Mouse (Mus musculus): Measurements from ENCODE around the gene Amotl1. TPM values are rescaled to one million over a fixed set of nuclear protein-coding genes. Genes with fewer than 3 reads are reported as not detected.

Amotl1 gene
- polyA plus RNA-seq, 1 experiment from 2014 or later = 35.3 TPM

DNA sequence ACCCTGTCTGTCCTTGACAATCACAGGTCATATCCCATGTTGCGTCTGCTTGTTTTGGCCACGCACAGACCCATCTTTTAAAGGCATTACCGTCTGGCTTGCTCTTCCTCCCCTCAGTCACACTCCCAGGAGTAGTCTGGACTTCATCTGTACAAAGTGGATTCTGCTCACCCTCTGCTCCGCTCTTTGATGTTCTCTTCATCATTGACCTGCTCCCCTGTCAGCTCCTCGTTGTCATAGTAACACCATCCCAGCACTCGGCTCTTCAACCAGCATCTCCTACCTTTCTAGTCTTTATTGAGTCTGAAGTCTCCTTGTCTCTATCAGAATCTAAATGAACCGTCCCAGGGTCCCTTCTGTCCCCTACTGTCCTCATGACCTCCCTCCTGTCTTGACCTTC, 9.3 kb downstream of the Amotl1 start:
- Histone ChIP-seq H3K27me3 (0 out of 2 replicates have a peak, but pooled peaks cover 11% of the 10 kb centered on the region), H3K4me2 (replicated peaks) (no peak overlapping the region), H3K36me3 (no peaks in the 10 kb centered on the region), H3K27ac (no peak overlapping the region), H3K9ac (no peak overlapping the region), H3K4me1 (peaks cover 31% of the 10 kb centered on the region), H3K9me3 (no peaks in the 10 kb centered on the region), H3K4me3 (no peak overlapping the region)
- no peak for ATAC-seq (ENCODE audit: low FRiP score, low read depth)
- WGBS = 61% methylated on average over 7 of the region's 7 CpGs

DNA sequence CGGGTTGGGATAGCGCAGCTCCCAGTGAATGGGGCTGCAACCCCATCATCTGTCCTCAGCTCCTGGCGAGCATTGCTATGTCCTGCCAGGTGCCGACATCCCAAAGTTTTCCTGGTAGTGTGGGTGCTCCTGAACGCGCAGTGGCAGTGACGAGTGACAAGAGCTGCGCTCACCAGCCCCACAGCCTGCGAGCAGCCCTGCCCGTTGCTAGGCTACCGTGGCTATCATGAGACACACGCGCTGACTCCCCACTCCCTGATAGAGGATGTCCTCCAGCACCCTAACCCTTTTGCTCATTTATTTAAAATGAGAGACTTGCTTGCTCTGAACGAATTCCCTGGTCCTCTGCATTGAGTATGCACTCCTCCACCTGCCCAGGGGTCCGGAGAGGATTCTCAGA, 10.7 kb downstream of the Amotl1 start:
- peaks cover 24% of the 10 kb centered on the region for H3K4me1 ChIP-seq
- no peak overlapping the region for H3K9ac ChIP-seq
- 0 out of 2 replicates have a peak, but pooled peaks cover 11% of the 10 kb centered on the region for H3K27me3 ChIP-seq
- no peak overlapping the region for H3K4me2 ChIP-seq (replicated peaks)
- no peak overlapping the region for H3K27ac ChIP-seq
- H3K9me3 ChIP-seq = no peaks in the 10 kb centered on the region
- no peaks in the 10 kb centered on the region for H3K36me3 ChIP-seq
- no peak for ATAC-seq (ENCODE audit: low FRiP score, low read depth)
- H3K4me3 ChIP-seq = no peak overlapping the region
- WGBS = 24% methylated on average over 15 of the region's 15 CpGs

DNA sequence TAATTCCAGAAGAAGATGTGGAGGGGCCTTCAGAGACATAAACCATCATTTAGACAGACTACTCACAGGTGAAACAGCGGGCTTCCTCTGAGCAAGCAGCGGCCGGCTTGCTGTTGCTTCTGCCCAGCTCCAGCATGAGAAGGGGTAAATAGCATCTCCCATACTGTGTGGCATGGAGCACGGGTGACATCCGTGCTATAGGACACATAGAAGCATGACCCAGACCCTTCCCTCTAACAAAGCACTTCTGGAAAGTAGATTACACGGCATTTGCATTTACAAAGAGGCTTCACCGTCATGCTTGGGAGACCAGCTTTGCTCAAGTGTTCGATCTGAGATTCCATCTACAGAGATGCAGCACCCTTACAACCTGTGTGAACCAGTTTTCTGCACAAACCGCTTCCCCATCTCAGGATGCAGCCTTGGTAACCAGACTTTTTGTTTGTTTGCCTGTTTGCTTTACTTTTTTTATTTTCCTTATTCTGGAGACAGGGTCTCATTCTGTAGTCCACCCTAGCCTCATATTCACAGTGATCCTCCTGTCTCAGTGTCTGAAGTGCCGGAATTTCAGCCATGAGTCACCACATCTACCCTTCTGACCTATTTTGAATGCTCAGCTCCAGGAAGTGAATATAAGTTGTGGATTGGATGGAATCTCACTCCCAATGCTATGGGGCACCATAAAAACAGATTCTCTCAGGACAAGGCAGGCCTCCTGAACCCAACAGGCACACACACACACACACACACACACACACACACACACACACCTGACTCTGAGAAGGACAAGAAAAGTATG, 12.3 kb downstream of the Amotl1 start:
- no peak overlapping the region for H3K9ac ChIP-seq
- WGBS = 66% methylated on average over 10 of the region's 10 CpGs
- H3K36me3 ChIP-seq = no peaks in the 10 kb centered on the region
- H3K9me3 ChIP-seq = no peaks in the 10 kb centered on the region
- H3K4me3 ChIP-seq = no peak overlapping the region
- H3K27me3 ChIP-seq = 0 out of 2 replicates have a peak, but pooled peaks cover 11% of the 10 kb centered on the region
- H3K4me2 ChIP-seq (replicated peaks) = no peak overlapping the region
- peaks cover 24% of the 10 kb centered on the region for H3K4me1 ChIP-seq
- no peak overlapping the region for H3K27ac ChIP-seq
- ATAC-seq (ENCODE audit: low FRiP score, low read depth) = no peak

DNA sequence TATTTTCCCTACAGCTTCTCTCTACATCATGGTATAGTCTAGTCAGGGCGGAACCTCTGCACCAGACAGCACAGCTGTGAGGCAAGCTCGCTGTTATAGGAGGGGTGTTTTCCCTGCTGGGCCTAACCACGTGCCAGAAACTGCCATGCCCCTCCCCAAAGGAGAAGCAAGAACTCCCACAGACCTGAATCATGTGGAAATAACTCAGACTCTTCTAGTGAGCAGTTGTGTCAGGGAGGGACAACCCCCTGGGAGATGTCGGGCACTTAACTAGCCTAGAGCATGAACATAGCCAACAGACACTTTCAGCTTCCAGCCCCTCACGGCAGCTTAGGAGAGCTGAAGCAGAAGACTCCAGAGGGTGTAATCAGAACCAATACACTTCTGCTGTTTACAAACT, 13.1 kb downstream of the Amotl1 start:
- Histone ChIP-seq H3K27ac (no peak overlapping the region), H3K4me3 (no peak overlapping the region), H3K9me3 (no peaks in the 10 kb centered on the region), H3K27me3 (0 out of 2 replicates have a peak, but pooled peaks cover 11% of the 10 kb centered on the region), H3K36me3 (no peaks in the 10 kb centered on the region), H3K4me1 (peaks cover 24% of the 10 kb centered on the region), H3K4me2 (replicated peaks) (no peak overlapping the region), H3K9ac (0 out of 2 replicates have a peak overlapping the region, but pooled peaks have one; percentile 25)
- 18% methylated on average over 5 of the region's 5 CpGs for WGBS
- ATAC-seq (ENCODE audit: low FRiP score, low read depth) = peak; percentile 74; the same call in 1 of the 2 replicates

DNA sequence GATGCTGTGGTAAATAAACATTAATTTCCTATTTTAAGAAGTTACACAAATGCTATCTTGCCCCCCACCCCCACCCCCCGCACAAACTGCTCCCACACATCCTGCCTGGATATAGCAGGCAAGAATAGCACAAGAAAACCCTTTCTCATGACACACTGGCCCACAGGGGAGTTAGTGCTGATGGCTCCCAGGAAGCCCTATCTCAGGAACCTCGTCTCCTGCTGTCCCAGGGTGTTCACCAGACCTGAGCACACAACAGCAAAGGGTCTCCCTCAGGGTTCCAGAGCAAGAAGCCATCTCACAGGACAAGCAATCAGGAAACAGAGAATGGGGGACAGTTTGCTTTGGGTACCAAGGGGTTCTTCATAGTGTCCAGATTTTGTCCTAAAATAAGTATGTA, 17.3 kb downstream of the Amotl1 start:
- Histone ChIP-seq H3K9me3 (no peaks in the 10 kb centered on the region), H3K4me2 (replicated peaks) (no peak overlapping the region), H3K27ac (no peak overlapping the region), H3K36me3 (no peaks in the 10 kb centered on the region), H3K27me3 (no peaks in the 10 kb centered on the region), H3K4me1 (peaks cover 41% of the 10 kb centered on the region), H3K9ac (no peak overlapping the region), H3K4me3 (no peak overlapping the region)
- WGBS = 74% methylated on average over 2 of the region's 2 CpGs
- ATAC-seq (ENCODE audit: low FRiP score, low read depth) = no peak

DNA sequence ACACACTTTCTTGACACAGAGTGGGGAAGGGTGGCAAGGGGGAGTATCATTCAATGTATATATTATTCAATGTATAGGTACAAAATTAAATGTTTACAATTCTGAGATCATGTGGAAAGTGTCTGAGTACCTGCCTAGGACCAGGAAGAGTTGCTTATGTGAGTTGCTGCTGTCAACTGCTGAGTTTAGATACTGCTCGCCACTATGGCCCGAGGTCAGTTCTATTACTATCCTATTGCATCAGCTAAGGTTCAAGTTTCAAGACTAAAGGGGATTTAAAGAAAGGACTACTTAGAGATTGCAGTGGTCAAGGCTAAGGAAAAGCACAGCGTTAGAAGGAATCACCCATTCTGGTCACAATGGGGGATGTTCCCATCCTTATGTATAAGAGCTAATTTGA, 18.9 kb downstream of the Amotl1 start:
- Histone ChIP-seq H3K36me3 (no peaks in the 10 kb centered on the region), H3K4me1 (peaks cover 30% of the 10 kb centered on the region), H3K9me3 (no peaks in the 10 kb centered on the region), H3K9ac (no peak overlapping the region), H3K27ac (no peak overlapping the region), H3K4me2 (replicated peaks) (no peak overlapping the region), H3K27me3 (no peaks in the 10 kb centered on the region), H3K4me3 (no peak overlapping the region)
- no peak for ATAC-seq (ENCODE audit: low FRiP score, low read depth)
- 89% methylated on average over 3 of the region's 3 CpGs for WGBS

DNA sequence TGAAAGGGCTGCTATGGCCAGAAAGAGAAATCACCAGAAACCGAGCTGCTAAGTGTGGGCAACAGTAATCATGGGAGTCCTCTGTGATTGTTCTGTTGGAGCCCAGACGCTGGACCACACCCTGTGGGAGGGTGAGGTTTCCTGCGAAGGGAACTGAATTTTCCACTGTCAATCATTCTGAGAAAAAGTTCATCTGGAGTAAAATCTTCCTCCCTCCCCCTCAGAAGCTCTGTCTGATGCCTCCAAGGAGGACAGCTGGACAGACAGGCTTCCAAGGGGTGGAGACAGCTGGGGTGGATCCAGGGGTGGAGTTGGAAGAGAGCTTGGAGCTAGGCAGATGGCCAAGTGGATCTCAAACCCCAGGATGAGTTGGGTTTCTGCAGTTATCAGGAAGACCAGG, 19.8 kb downstream of the Amotl1 start:
- no peaks in the 10 kb centered on the region for H3K36me3 ChIP-seq
- no peaks in the 10 kb centered on the region for H3K9me3 ChIP-seq
- no peak overlapping the region for H3K4me2 ChIP-seq (replicated peaks)
- 30% methylated on average over 3 of the region's 3 CpGs for WGBS
- H3K4me1 ChIP-seq = peaks cover 30% of the 10 kb centered on the region
- no peaks in the 10 kb centered on the region for H3K27me3 ChIP-seq
- ATAC-seq (ENCODE audit: low FRiP score, low read depth) = no peak
- no peak overlapping the region for H3K27ac ChIP-seq
- H3K9ac ChIP-seq = no peak overlapping the region
- no peak overlapping the region for H3K4me3 ChIP-seq

DNA sequence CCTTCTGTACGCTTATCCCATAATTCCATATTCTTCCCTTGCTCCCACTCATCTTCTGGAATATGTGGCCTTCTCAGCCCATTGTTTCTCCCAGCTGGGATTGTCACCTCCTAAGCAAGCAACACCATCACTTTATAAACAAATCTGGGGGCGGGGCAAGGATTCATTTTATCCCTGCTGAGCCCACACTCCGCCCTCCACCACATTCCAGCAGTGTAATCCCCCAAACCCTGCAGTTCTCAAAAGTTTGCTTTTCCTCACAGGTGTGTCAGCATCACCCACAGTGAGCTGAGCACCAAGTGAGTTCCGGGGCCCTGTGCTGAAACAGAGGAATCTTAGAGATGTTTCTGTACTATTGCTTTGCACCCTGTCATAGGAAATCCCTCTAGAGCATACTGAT, 20.9 kb downstream of the Amotl1 start:
- no peak for ATAC-seq (ENCODE audit: low FRiP score, low read depth)
- no peak overlapping the region for H3K27ac ChIP-seq

DNA sequence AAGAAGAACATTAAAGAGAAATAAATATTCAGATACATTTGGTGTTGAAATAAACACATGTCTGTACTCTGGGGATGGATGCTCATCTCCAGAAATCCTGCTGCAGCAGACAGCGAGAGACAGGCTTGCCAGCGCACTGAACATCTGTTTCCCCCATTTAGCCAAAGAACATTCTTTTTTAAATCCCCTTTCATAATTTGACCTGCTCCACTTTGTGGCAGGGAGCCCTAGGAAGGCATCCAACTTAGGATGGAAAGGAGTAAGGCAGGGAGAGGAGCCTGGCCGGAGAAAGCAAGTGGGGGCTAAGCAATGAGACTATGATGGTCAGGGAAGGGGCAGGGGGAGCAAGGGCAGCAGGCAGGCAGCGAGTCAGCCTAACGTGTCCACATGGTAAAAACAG, 21.6 kb downstream of the Amotl1 start:
- 40% methylated on average over 5 of the region's 5 CpGs for WGBS
- H3K9ac ChIP-seq = 0 out of 2 replicates have a peak overlapping the region, but pooled peaks have one; percentile 19
- H3K4me2 ChIP-seq (replicated peaks) = 0 out of 2 replicates have a peak overlapping the region, but pooled peaks have one; percentile 19
- peak; percentile 57 for ATAC-seq (ENCODE audit: low FRiP score, low read depth)
- H3K27ac ChIP-seq = no peak overlapping the region; the same call in 1 of the 2 replicates
- no peaks in the 10 kb centered on the region for H3K27me3 ChIP-seq
- no peaks in the 10 kb centered on the region for H3K9me3 ChIP-seq
- H3K4me3 ChIP-seq = no peak overlapping the region
- peaks cover 30% of the 10 kb centered on the region for H3K4me1 ChIP-seq
- no peaks in the 10 kb centered on the region for H3K36me3 ChIP-seq

More for the DNA sequence above, 20.9 kb downstream of the Amotl1 start:
- H3K36me3 ChIP-seq = no peaks in the 10 kb centered on the region
- no peaks in the 10 kb centered on the region for H3K9me3 ChIP-seq
- no peak overlapping the region for H3K4me3 ChIP-seq
- H3K27me3 ChIP-seq = no peaks in the 10 kb centered on the region
- H3K4me1 ChIP-seq = peaks cover 30% of the 10 kb centered on the region
- no peak overlapping the region for H3K9ac ChIP-seq
- whole genome bisulfite sequencing = 58% methylated on average over 4 of the region's 4 CpGs
- H3K4me2 ChIP-seq (replicated peaks) = no peak overlapping the region

DNA sequence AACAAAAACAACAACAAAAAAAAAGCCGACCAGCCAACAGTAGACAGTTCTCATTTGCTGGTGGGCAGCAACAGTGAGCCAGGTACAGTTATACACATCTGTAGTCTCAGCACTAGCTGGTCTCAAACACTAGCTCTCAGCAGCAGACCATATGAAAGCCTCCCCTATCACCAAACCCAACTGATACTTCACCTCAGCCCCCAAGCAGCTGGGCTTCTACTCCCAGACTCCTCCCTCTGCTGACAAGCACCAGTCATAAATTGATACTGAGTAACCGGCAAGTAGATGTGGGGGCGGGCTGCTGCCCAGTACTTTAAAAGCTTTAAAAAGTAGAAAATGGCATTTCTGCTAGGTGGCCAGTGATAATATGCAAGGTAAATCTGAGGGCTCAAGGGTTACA, 22.0 kb downstream of the Amotl1 start:
- Histone ChIP-seq H3K9ac (no peak overlapping the region), H3K4me1 (peaks cover 30% of the 10 kb centered on the region), H3K27me3 (no peaks in the 10 kb centered on the region), H3K36me3 (no peaks in the 10 kb centered on the region), H3K4me3 (no peak overlapping the region), H3K4me2 (replicated peaks) (0 out of 2 replicates have a peak overlapping the region, but pooled peaks have one; percentile 19), H3K27ac (no peak overlapping the region), H3K9me3 (no peaks in the 10 kb centered on the region)
- 0 out of 2 replicates have a peak, but pooled peaks have one; percentile 42 for ATAC-seq (ENCODE audit: low FRiP score, low read depth)
- WGBS = 38% methylated on average over 3 of the region's 3 CpGs

DNA sequence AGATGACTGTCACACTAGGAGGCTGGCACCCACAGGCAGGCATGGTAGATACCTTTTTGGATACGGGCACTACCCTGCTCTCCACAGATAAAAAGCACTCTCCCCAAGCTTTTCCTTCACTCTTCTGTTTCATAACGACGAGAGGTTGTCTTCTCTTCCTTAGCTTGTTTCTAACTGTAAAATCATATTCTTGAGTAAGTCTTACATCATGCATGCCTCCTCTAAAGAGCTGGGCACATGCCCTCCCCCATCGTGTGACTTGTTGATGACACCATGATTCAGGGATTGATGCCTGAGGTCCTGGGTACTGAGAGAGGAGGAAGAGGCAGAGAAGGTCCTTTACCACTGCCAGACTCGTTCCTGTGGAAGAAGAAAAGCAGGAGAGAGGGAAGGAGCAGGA, 24.7 kb downstream of the Amotl1 start:
- H3K9me3 ChIP-seq = no peaks in the 10 kb centered on the region
- no peak overlapping the region for H3K9ac ChIP-seq
- H3K4me3 ChIP-seq = no peak overlapping the region
- no peaks in the 10 kb centered on the region for H3K27me3 ChIP-seq
- 84% methylated on average over 5 of the region's 5 CpGs for WGBS
- no peaks in the 10 kb centered on the region for H3K36me3 ChIP-seq
- no peak for ATAC-seq (ENCODE audit: low FRiP score, low read depth)
- no peak overlapping the region for H3K4me2 ChIP-seq (replicated peaks)
- H3K27ac ChIP-seq = no peak overlapping the region
- H3K4me1 ChIP-seq = peaks cover 34% of the 10 kb centered on the region

DNA sequence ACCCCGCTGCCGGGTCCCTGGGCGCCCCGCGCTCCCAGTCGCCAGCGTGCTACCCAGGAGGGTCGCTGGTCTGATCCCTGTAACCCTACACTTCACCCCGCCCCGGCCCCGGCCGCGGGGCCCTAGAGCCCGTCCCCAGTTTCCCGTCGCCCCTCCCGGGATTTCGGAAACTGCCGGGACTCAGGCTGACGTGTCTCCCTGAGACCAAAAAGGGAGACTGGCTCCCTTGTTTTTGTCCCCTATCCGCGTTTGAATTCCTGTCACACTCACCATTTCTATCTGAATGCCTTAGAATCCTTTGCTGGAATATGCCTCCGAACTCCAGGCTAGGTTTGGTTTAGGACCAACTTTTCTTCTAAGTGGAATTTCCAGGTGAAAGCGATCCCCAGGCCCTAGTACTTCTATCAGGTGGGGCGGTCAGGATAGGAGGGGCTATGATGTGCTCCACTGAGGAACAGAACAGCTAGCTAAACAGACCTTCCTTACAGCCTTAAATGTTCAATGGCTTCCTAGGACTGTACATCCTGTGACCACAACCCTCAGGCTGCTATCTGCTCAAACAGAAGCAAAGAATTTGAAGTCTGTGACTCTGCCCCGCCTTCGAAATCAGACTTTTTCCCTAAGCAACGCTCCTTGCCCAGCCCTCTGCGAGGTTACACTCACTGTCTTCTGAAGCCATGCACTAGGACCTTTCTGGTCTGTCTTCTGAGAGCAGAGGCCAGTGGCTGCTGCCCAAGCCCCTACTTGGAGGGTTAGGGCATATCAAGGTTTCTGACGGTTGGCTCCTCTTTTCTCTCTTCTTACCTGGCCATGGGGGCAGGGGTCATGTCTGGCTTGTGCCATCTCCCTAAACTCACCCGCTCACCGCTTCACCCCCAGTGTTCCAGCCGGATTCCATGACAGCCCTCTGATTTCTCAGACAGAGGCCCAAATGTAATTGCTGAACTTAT, 29.6 kb downstream of the Amotl1 start:
- no peaks in the 10 kb centered on the region for H3K36me3 ChIP-seq
- H3K27me3 ChIP-seq = no peaks in the 10 kb centered on the region
- peak overlapping the region; percentile 93 for H3K4me3 ChIP-seq
- no peaks in the 10 kb centered on the region for H3K9me3 ChIP-seq
- WGBS = 8% methylated on average over 32 of the region's 33 CpGs
- peak; percentile 89 for ATAC-seq (ENCODE audit: low FRiP score, low read depth)
- peak overlapping the region; percentile 99 for H3K9ac ChIP-seq
- peak overlapping the region; percentile 82 for H3K4me2 ChIP-seq (replicated peaks)
- peaks cover 37% of the 10 kb centered on the region for H3K4me1 ChIP-seq
- H3K27ac ChIP-seq = peak overlapping the region; percentile 96

Data from limb, embryonic 13.5 days (tissue).